In the genomic region with DNA sequence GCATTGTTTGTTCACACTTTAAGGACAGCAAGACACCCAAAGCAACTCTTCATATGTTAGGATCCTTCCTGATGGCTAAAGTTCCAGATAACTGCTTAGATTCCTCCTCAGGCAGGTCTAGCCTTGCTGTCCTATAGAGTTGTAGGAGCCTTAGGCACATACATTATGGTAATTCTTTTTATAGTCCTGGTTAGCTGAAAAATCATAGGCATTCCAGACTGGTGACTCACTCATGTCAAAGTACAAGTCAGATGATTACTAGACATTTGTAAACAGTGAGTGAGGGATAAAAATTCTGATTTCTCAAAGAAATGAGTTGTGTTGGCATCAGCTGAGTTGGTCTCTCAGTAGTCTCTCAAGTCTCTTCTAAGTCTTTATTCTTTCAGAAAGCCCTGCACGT, we compare ENCODE assay signal across 18 mouse cellular contexts.
"Had no signal": no experiment of that assay in that cellular context is flagged by ENCODE, and none has a peak within 500 bp of the region (broad histone marks: within the 10 kb centered on the region; RNA-seq: fewer than 3 reads in every experiment).

No protein-coding gene starts in this region.

- H3K27me3 ChIP-seq: limb, embryonic 12.5 days; liver, embryonic 15.5 days; neural tube, embryonic 15.5 days had no signal

- H3K9me3 ChIP-seq: limb, embryonic 12.5 days; liver, embryonic 15.5 days; megakaryocyte, embryonic 14.5 days; neural tube, embryonic 15.5 days had no signal

- H3K4me3 ChIP-seq: limb, embryonic 12.5 days; liver, embryonic 15.5 days; megakaryocyte, embryonic 14.5 days; myocyte; neural tube, embryonic 15.5 days had no signal

- DNase-seq: kidney, adult 9 months; kidney, postnatal 14 days; layer of hippocampus, adult 9-11 months; layer of hippocampus, postnatal 36 days; liver; lung, adult 2 months; lung, postnatal 14 days; right cerebral cortex, adult 18-20 months; right cerebral cortex, postnatal 25 days; thymus, postnatal 36 days had no signal

- H3K27ac ChIP-seq: limb, embryonic 12.5 days; liver, embryonic 15.5 days; macrophage; neural tube, embryonic 15.5 days had no signal

- H3K4me1 ChIP-seq: limb, embryonic 12.5 days; liver, embryonic 15.5 days; megakaryocyte, embryonic 14.5 days; neural tube, embryonic 15.5 days had no signal

- H3K36me3 ChIP-seq: limb, embryonic 12.5 days; liver, embryonic 15.5 days; neural tube, embryonic 15.5 days had no signal

- ATAC-seq: midbrain, embryonic 16.5 days had no signal

- H3K4me2 ChIP-seq: limb, embryonic 12.5 days; liver, embryonic 15.5 days; midbrain, embryonic 11.5 days; neural tube, embryonic 15.5 days had no signal

- H3K9ac ChIP-seq: limb, embryonic 12.5 days; liver, embryonic 15.5 days; neural tube, embryonic 15.5 days had no signal
